Mouse (Mus musculus) left cerebral cortex, postnatal 10 days (tissue): Measurements from ENCODE around the gene Abca4. TPM values are rescaled to one million over a fixed set of nuclear protein-coding genes. Genes with fewer than 3 reads are reported as not detected.

Source experiments
- total RNA-seq, 2 experiments: library from RNA; stranded (reverse); gene quantifications; 2 replicates each; pipeline ENCODE4 v1.2.3; 2021

Gene Abca4
- total RNA-seq, 2 experiments from 2014 or later = 2.6 to 4.6 TPM

Other genes starting within 250 kb of the Abca4 start
- gene Abcd3, start 229.1 kb upstream of the Abca4 start, total RNA-seq = 10 to 100 TPM; 67.8 to 69.8 TPM
- gene Arhgap29, start 91.9 kb upstream of the Abca4 start, total RNA-seq = 10 to 100 TPM; 30.4 to 33.8 TPM
- 10 to 100 TPM; 54.2 to 59.2 TPM for gene Gclm, start 201.1 kb downstream of the Abca4 start, total RNA-seq
- gene Dnttip2, start 229.9 kb downstream of the Abca4 start, total RNA-seq = 10 to 100 TPM; 23.5 to 24.3 TPM
- gene Bcar3, start 249.7 kb downstream of the Abca4 start, total RNA-seq = 1 to 10 TPM; 8.4 to 8.6 TPM